Mouse (Mus musculus): Measurements from ENCODE around the gene Bcl9. TPM values are rescaled to one million over a fixed set of nuclear protein-coding genes. Genes with fewer than 3 reads are reported as not detected.
A peak's percentile ranks its signal among the peaks of the same experiment; 100 is the strongest.

Gene Bcl9
- total RNA-seq, 2 experiments from 2014 or later: 24.1 to 26.5 TPM

DNA sequence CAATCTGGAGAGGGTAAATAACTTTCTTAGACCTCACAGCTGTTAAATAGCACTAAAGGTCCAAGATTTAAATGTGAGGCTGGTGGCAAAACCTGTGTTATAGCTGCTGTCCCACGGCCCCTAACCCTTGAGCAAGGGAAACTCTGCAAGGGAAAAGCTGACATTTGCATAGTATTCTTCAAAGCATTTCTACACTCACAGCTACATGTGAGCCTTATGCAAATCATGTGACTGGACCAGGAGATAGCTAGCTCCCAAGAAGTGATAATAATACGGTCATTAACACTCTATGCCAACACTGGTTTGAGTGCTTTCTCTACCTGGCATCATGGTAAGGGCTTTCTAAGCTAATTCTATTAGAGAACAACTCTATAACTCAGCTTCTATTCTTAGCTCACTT lies 60.3 kb downstream of the Bcl9 start:
- DNase-seq (ENCODE audit: low spot score in 2 of 2): no peak

DNA sequence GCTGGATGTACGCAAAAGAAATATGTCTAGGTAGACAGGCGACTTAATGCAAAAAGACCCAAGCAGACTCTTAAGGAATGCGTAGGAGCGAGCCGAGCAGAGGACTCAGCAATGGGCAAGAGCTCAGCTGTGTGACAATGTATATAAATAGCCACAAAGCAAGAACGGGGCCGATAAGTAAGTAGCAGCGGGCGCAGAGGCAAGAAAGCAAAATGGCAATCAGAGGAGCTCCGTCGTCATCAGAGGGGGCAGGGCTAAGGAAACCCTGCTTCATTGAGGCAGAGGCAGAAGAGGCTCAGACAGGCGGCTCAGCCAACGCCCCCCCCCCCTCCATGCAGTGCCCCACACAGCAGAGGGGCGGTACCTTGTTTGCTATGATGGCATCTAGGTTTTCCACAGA lies 62.9 kb downstream of the Bcl9 start:
- DNase-seq (ENCODE audit: low spot score in 2 of 2): no peak

DNA sequence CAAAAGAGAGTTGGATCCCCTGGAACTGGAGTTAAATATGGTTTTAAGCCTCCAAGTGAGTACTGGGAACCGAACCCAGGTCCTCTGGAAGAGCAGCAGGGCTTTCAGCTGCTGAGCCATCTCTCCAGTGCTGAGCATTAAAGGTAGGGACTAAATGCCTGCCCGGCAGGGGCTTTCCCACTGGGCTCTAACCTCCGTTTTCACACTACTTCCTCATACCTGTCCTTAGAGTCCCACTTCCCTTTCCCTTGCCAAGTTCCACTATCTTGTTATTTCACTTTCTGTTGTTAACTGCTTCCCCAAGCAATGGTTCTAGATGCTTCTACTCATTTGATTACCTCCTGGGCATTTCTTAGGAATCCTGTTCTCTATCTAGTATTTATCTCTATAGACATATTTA lies 65.4 kb downstream of the Bcl9 start:
- no peak for DNase-seq (ENCODE audit: low spot score in 2 of 2)

DNA sequence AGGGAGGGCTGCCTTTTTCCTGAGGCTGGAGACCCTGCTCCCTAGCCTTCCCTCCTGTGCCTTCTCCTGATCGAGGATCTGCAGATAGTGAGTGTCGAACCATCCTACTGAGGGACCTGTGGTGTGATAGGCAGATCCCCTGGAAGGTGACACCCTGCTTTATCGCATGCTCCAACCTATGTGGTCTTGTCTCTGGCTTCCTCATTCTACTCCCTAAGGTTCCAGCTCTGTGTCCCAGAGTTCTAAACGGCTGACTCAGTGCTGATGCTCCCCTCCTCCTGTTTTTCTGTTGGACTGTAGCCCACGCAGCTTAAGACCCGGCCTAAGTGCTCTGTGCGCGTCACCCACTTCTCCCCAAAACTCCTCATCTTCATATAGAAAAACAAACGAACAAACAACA lies 65.9 kb downstream of the Bcl9 start:
- no peak for DNase-seq (ENCODE audit: low spot score in 2 of 2)

DNA sequence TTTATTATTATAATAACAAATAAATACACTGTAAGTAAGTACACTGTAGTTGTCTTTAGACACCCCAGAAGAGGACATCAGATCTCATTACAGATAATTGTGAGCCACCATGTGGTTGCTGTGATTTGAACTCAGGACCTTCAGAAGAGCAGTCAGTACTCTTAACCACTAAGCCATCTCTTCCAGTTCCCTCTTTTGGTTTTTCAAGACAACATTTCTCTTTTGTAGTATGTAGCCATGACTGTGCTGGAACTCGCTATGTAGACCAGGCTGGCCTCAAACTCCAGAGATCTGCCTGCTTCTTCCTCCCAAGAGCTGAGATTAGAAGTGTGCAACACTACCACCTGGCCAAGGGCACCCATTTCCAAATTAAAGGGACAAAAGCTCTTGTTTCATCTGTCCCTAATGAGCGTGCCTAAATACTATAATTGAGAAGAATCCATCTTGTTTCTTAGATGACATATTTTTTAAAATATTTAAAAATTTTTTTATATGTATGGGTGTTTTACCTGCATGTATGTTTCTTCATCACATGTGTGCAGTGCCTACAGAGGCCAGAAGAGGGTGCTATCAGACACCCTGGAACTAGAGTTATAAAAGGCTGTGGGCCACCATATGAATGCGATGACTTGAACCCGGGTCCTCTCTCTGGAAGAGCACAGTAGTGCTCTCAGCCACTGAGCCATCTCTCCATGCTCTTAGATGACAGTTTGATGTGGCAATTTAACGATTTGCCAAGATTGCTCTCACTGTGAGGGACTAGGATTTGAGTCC lies 66.9 kb downstream of the Bcl9 start:
- no peak for DNase-seq (ENCODE audit: low spot score in 2 of 2)

DNA sequence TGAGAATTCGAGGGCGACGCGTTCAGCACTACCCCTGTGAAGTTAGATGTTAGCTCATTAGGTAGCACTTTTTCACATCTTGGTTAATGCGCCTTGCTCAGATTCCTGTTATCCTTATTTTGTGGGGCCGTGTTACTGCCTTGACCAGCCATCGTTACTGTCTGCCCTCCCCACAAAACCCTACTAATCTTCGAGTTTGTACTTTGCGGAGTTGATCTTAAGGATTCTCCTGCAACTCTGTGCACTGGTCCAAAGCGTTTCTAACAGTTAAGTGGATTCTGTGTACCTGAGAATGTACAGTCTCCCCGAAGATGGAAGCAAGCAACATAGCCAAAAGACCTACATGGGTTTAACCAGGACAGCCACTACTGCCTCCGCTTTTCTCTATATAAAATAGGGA lies 69.3 kb downstream of the Bcl9 start:
- DNase-seq (ENCODE audit: low spot score in 2 of 2): no peak

DNA sequence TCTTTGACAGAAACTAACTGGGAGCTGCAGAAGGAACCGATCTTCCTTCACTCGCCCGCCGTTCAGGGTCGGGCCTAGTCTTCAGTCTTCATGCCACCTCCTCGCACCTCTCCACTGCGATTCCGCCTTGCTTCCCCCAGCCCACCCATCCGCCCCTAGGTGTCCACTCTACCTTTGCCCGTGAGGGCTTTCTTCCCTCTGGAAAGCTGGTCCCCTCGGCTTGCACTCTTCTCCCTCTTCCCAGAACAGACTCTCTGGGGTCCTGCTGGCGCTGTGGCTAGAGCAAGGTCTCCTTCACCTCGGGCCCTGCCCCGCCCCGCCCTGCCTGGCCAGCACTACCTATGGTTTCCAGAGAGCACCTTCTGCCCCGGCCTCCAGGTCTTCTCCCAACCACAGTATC lies 69.7 kb downstream of the Bcl9 start:
- no peak for DNase-seq (ENCODE audit: low spot score in 2 of 2)

DNA sequence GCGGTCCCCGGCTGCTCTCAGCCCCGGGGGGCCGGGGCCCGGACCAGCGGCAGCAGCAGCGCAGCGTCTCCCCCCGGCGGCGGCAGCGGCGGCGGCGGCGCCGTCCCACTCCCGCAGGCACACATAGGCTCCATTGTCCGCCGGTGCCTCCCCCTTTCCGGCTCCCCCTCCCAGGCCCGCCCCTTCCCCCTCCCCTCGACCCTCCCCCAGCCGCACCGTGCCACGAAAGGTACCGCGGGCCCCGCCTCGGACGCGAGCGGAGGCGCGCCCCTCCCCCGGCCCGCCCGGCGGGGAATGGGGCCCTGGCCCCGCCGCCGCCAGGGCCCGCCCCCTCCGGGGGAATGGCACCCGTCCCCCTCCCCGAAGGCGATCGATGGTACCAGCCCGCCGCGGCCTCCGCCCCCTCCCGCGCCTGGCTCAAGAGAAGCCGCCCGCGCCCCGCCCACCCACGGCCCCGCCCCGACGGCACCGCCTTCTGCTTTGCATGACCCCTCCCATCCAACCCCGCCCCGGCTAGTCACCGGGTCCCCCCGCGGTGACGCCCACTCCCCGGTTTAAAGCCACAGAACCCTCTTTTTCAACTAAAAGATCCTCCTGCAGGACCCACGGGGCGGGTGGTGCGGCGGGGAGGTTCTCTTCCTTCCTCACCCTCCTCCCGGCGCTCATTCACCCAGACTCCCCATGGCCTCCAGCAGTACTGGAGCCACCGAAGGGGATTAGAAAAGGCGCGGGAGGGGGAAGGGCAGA lies 70.3 kb downstream of the Bcl9 start:
- DNase-seq (ENCODE audit: low spot score in 2 of 2): peak; percentile 89 to 96

DNA sequence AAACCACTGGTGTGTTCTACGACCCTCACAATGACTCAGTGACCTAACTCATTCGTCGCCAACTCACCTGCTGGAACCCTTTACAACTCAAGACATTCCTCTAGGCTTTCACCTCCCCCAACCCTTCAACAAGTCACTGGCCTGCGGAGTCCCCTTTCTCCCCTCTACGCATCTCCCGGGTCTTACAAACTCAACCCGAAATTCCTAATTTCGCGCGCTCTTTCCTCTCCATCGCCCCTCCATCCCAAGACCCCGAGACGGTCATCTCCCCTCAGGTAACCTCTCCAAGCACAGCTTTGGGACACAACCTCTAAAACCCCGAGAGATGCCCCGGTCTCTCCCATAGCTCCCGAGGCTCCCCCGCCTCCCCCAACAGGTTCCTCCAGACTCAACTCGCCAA lies 71.0 kb downstream of the Bcl9 start:
- DNase-seq (ENCODE audit: low spot score in 2 of 2): no peak

DNA sequence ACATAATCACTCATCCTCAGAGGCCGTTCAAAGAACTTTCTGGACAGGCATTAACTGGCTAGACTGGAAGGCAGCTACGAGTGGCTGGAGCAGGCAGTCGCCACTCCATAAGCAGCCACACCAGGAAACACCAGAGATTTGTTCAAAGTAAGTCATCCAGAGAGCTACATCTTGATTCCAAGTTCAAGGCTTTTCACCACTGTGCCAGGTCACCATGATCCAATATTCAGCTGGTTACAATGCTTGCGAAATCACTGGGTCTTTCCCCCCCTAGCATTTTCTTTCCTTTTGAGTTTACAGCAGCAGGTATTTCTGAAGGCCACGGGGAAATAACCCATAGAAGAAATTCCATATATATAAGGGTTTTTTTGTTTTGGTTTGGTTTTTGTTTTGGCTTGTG lies 72.5 kb downstream of the Bcl9 start:
- DNase-seq (ENCODE audit: low spot score in 2 of 2): no peak

DNA sequence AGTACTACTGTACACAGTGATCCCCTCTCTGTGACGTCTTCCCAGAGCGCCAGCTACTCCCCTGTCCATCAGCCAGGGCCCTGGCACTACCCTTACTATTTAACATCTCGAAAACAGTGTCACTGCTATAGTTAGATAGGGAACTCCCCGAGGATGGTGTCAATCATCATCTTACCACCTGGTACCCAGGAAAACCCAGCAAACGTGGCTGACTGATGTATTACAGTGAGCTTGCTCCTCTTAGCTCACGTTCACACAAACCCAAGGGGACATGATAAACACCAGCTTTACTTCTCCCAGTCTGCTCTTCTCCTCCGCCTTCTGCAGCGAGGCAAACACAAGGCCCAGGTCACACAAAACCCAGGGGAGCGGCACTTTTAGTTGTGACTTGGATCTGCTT lies 74.5 kb downstream of the Bcl9 start:
- no peak for DNase-seq (ENCODE audit: low spot score in 2 of 2)

DNA sequence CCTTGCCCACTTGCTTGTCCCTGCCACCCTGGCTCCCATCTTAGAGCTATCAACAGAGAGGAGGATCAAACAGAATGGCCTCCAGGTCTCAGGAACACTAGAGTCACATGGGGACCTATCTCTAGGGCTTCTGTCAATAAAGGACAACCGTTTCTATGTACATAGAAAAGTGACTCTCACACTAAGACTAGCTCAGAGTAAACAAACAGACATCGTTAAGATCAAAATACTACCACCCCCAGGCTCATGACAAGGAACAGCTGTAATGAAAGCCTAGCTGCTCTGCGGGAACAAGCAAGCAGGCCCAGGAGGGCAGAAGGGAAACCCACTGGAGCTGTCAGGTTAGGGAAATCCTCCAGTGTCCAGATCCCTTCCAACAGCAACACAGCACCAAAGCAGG lies 82.2 kb downstream of the Bcl9 start:
- no peak for DNase-seq (ENCODE audit: low spot score in 2 of 2)

DNA sequence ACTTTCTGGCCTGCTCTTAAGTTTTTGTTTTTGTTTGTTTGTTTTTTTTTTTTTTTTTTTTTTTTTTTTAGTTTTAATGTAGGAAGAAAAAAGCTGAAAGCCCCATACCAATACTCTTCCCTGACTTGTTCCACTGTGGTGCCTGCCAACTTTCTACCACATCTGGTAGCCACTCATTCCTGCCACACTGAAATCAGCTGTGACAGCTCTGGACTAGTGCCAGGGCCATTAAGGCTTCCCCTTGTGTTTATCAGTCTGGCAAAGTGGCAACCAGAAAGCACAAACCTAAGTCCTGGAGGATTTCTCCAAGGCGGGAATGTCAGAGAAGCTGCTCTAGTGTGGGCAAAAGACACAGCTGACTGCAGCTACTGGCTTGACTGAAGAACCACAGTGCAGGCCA lies 83.3 kb downstream of the Bcl9 start:
- peak in 1 of 2 experiments; percentile 37 for DNase-seq (ENCODE audit: low spot score in 2 of 2)

DNA sequence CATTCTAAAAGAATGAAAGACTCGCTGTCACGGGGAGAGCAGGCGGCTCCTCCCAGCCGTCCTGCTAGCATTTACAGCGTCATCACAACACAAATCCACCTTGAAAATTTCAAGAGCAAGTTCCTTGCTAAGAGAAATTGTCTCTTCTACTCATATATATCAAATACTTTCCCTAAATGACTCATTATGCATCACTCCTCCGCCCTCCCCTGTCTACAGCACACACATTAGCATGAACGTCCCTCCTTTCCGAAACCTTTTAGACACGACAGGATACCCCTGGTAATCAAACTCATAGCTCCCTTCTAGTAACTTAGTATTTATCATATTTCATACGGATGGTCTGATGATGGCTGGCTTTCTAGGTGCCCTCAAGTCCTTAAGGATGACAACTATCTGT lies 83.8 kb downstream of the Bcl9 start:
- no peak for DNase-seq (ENCODE audit: low spot score in 2 of 2)

DNA sequence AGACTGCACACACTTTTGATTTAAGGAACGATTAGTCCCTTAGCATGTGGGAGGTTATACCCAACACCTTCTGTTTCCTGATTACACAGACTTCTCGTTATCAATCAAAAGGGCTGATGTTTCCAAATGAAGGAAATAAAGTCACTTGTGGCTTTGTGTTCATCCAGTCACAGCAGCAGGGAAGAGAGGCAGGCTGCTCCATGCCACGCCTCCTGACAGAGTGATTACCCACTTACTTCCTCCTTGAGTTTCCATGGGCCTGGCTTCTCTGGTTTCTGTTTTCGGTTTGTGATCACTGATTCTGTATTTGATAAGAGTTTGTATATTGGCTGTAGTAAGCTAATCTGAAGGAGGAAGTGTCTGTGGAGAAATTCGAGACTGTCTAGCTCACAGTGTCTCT lies 86.5 kb downstream of the Bcl9 start:
- no peak for DNase-seq (ENCODE audit: low spot score in 2 of 2)

DNA sequence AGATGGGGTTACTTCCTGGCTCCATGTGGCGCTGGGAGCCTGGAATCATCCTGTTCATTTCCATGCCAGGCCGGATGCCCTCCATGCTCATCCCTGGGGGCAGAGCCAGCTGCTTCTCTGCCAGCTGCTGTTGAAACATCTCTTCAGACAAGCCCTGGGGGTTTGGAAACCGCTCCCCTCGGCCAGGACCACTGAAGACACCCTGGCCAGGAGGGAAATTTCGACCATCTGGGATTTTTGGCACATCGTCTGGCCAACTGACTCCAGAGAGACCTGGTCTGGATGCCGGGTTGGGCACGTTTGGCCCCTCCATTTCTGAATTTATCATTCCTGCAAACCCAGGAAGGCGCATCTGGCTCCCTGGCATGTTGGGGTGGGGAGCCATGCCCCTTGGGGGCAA lies 88.4 kb downstream of the Bcl9 start:
- no peak for DNase-seq (ENCODE audit: low spot score in 2 of 2)

DNA sequence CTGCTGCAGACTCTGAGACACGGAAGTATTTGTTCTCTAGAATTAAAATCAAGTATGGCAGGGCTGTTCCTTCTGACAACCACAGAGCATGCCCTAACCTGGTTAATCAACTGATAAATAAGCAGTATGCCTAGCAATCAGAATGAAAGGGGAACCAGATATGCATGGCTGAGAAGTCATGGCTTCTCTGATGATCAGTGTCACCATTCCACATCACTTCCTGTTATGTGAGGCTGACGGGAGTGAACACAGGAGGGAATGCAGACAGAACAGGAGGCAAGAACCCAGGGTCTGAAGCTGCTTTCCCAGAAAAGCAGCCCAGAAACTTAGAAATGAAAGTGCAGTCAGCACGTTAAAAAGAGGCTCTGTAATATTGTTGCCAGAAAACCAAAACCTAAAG lies 91.2 kb downstream of the Bcl9 start:
- no peak for DNase-seq (ENCODE audit: low spot score in 2 of 2)

DNA sequence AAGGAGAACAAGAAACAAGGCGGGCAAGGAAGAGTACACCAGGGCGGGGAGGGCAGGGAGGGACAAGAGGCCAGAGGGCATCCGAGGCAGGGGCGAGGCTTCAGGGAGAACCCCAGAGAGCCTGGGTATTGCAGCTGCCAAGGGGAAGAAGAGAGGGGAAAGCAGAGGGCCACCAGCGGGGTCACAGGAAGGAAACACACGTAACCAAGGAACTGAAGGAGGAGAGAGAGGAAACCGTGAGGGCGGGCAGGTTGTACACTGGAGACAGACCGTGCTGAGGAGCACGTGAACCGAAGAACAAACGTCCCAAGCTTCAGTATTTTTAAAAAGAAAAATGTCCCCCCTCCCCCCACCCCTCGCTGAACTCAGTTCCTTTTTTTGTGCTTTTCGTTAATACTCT lies 93.8 kb downstream of the Bcl9 start:
- DNase-seq (ENCODE audit: low spot score in 2 of 2): no peak

DNA sequence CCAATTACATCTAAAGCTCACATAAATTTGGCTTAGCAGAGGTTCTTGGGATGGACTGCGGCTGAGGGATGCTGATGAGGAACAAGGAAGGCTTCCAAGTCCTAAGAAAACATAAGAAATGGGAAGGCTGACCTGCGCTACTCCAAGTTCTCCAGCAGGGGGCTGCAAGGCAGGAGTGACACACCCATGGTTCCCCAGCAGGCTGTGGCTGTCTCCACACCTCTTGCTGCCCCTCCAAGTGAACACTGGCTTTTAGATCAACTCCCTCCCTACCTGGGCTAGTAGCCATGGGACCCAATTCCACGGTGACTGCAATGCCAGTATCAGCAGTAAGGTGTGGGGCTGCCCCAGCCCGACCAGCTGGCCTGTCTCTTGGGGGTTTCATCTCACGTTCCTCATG lies 95.8 kb downstream of the Bcl9 start:
- peak in 1 of 2 experiments; percentile 69 for DNase-seq (ENCODE audit: low spot score in 2 of 2)

DNA sequence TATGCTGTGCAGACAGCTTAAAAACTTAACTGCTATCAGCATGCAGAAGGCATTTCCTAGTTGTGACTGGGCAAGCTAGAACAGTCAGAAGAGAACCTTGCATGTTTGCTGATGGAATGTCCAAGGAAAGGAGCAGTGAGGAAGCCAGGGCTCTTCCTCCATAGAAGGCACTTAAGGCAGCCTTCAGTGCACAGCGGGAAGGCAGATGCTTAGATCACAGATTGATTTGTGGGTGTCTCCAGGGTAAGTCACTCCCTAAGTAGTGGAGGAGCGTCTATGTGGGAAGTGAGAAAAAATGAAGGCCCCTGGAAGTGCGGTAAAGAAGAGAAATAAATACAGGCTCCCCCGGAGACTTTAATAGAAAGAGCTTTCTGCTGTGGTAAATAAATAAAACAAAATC lies 98.5 kb downstream of the Bcl9 start:
- no peak for DNase-seq (ENCODE audit: low spot score in 2 of 2)

DNA sequence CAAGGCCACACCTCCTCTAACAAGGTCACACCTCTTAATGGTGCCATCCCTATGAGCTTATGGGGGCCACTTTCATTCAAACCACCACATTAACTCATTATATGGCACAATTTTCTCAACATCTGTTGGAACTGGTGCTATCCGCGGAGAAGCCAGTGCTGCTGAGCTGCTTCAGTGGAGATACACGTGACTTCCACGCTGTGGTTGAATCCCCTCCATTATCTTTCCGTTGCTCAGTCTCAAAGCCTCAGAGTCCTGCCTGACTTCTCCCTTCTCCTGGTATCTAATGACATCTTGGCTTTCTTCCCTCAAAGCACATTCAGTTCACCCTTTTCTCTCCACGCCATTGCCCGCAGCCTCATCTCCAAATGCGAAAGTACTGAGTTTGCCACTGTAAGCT lies 101.1 kb downstream of the Bcl9 start:
- no peak for DNase-seq (ENCODE audit: low spot score in 2 of 2)

DNA sequence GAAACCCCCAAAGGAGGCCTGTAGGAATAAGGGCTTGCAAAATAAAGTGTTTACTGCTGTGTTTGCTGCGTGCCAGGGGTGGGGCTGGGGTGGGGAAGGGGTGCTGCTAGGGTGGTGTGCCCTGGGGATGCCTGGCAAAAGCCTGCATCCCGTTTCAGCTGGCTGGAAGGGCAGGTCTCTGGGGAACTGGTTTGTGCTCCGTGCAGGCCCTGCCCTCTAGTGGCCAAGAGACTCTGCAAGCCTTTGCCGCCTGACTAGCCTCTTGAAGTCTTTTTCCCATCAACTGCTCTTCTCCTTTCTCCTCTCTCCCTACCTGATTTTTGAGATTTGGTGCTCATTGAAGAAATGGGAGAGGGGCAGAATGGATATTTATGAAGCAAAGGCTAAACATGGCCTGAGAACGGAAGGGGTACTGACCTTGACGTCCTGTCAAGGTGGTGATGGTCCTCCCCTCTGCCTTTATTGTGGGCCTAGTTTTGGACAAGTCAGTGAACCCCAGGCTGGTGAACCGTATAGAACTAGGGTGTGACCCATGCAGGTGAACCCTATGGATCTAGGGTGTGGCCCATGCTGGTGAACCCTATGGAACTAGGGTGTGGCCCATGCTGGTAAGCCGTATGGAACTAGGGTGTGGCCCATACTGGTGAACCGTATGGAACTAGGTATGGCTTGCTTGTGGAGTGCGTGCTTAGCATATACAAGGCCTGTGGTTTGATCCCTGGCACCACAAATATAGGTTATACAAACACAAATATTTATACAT lies 112.4 kb downstream of the Bcl9 start:
- peak in 1 of 2 experiments; percentile 60 for DNase-seq (ENCODE audit: low spot score in 2 of 2)
